Mouse (Mus musculus) megakaryocyte, embryonic 14.5 days (primary cell): ENCODE measurements around the gene Yae1d1.

ENCODE experiments used
- FLI1 ChIP-seq: IDR thresholded peaks from 2 replicates; pipeline ENCODE4 v1.6.1; 2012; ENCODE audit warnings: low read length, inconsistent platforms, mixed read lengths
- GATA1 ChIP-seq: IDR thresholded peaks from 3 replicates; pipeline ENCODE4 v1.6.1; 2012; ENCODE audit warnings: mixed read lengths, low read length, inconsistent platforms, borderline replicate concordance

- TF ChIP-seq GATA1 = no peak
- TF ChIP-seq FLI1 = no peak
Observed at GRCm38 (mm10) chr13:17943306-17944077, 49.7 kb downstream of the Yae1d1 start.
